Mouse (Mus musculus): ENCODE data around the gene March4. TPM values are rescaled to one million over a fixed set of nuclear protein-coding genes. Genes with fewer than 3 reads are reported as not detected.

March4 gene
- total RNA-seq, 2 experiments from 2014 or later, result not detected

- no peak for ATAC-seq (ENCODE audit: poor library complexity, severe bottlenecking)
Measured at GRCm38 (mm10) chr1:72532926-72533325, 3.8 kb downstream of the March4 start.

- no peak for ATAC-seq (ENCODE audit: poor library complexity, severe bottlenecking)
Measured at GRCm38 (mm10) chr1:72530516-72531196, 6.1 kb downstream of the March4 start.

GRCm38 (mm10) chr1:72529192-72529591, 7.5 kb downstream of the March4 start:
- no peak for ATAC-seq (ENCODE audit: poor library complexity, severe bottlenecking)

GRCm38 (mm10) chr1:72523601-72524000, 13.1 kb downstream of the March4 start:
- ATAC-seq (ENCODE audit: poor library complexity, severe bottlenecking), result no peak

- no peak for ATAC-seq (ENCODE audit: poor library complexity, severe bottlenecking)
Measured at GRCm38 (mm10) chr1:72510778-72511520, 25.8 kb downstream of the March4 start.

- ATAC-seq (ENCODE audit: poor library complexity, severe bottlenecking), result no peak
Measured at GRCm38 (mm10) chr1:72509551-72509950, 27.2 kb downstream of the March4 start.

- no peak for ATAC-seq (ENCODE audit: poor library complexity, severe bottlenecking)
Measured at GRCm38 (mm10) chr1:72507670-72508069, 29.1 kb downstream of the March4 start.

- no peak for ATAC-seq (ENCODE audit: poor library complexity, severe bottlenecking)
Measured at GRCm38 (mm10) chr1:72506202-72506601, 30.5 kb downstream of the March4 start.

- ATAC-seq (ENCODE audit: poor library complexity, severe bottlenecking), result peak; percentile 59
Measured at GRCm38 (mm10) chr1:72497609-72498008, 39.1 kb downstream of the March4 start.

GRCm38 (mm10) chr1:72493454-72493853, 43.3 kb downstream of the March4 start:
- ATAC-seq (ENCODE audit: poor library complexity, severe bottlenecking), result no peak

GRCm38 (mm10) chr1:72492666-72493065, 44.1 kb downstream of the March4 start:
- ATAC-seq (ENCODE audit: poor library complexity, severe bottlenecking), result no peak

- ATAC-seq (ENCODE audit: poor library complexity, severe bottlenecking), result no peak
Measured at GRCm38 (mm10) chr1:72491307-72491706, 45.4 kb downstream of the March4 start.

GRCm38 (mm10) chr1:72490801-72491200, 45.9 kb downstream of the March4 start:
- ATAC-seq (ENCODE audit: poor library complexity, severe bottlenecking), result no peak

GRCm38 (mm10) chr1:72490193-72490592, 46.5 kb downstream of the March4 start:
- ATAC-seq (ENCODE audit: poor library complexity, severe bottlenecking), result no peak

GRCm38 (mm10) chr1:72476594-72476993, 60.1 kb downstream of the March4 start:
- no peak for ATAC-seq (ENCODE audit: poor library complexity, severe bottlenecking)

GRCm38 (mm10) chr1:72469075-72469474, 67.7 kb downstream of the March4 start:
- ATAC-seq (ENCODE audit: poor library complexity, severe bottlenecking), result no peak

GRCm38 (mm10) chr1:72468466-72469003, 68.2 kb downstream of the March4 start:
- no peak for ATAC-seq (ENCODE audit: poor library complexity, severe bottlenecking)

- ATAC-seq (ENCODE audit: poor library complexity, severe bottlenecking), result no peak
Measured at GRCm38 (mm10) chr1:72464926-72465583, 71.7 kb downstream of the March4 start.

GRCm38 (mm10) chr1:72462516-72462915, 74.2 kb downstream of the March4 start:
- no peak for ATAC-seq (ENCODE audit: poor library complexity, severe bottlenecking)

- ATAC-seq (ENCODE audit: poor library complexity, severe bottlenecking), result no peak
Measured at GRCm38 (mm10) chr1:72457652-72458051, 79.1 kb downstream of the March4 start.

- ATAC-seq (ENCODE audit: poor library complexity, severe bottlenecking), result no peak
Measured at GRCm38 (mm10) chr1:72455923-72456322, 80.8 kb downstream of the March4 start.
